Mouse (Mus musculus): ENCODE data around the gene Zbtb22. TPM values are rescaled to one million over a fixed set of nuclear protein-coding genes. Genes with fewer than 3 reads are reported as not detected.

Zbtb22 gene
- polyA plus RNA-seq, 1 experiment from 2014 or later, result 20.9 TPM

Small RNA genes within 50 kb of the gene (microRNA-seq; reads per million reads assigned to microRNA genes)
- gene Gm27740, result not detected

Other genes starting within 250 kb of the Zbtb22 start
- gene Hnrnpm, start 229.0 kb upstream of the Zbtb22 start, polyA plus RNA-seq (2015; fragmentation: Nextera tagmentation; extraction: Ambion mirVana), result 390 and 407 TPM in 2 replicates
- gene March2, start 197.2 kb upstream of the Zbtb22 start, polyA plus RNA-seq (2015; fragmentation: Nextera tagmentation; extraction: Ambion mirVana), result 58.4 and 61.9 TPM in 2 replicates
- gene Rab11b, start 155.4 kb upstream of the Zbtb22 start, polyA plus RNA-seq (2015; fragmentation: Nextera tagmentation; extraction: Ambion mirVana), result 245 and 303 TPM in 2 replicates
- gene Angptl4, start 134.1 kb upstream of the Zbtb22 start, polyA plus RNA-seq (2015; fragmentation: Nextera tagmentation; extraction: Ambion mirVana), result 28.4 and 29.5 TPM in 2 replicates
- gene Kank3, start 105.4 kb upstream of the Zbtb22 start, polyA plus RNA-seq (2015; fragmentation: Nextera tagmentation; extraction: Ambion mirVana), result 65.0 and 73.5 TPM in 2 replicates
- 796 and 818 TPM in 2 replicates for gene Rps28, start 91.3 kb upstream of the Zbtb22 start, polyA plus RNA-seq (2015; fragmentation: Nextera tagmentation; extraction: Ambion mirVana)
- gene Ndufa7, start 91.3 kb upstream of the Zbtb22 start, polyA plus RNA-seq (2015; fragmentation: Nextera tagmentation; extraction: Ambion mirVana), result 480 and 498 TPM in 2 replicates
- 120 and 122 TPM in 2 replicates for gene Cd320, start 72.8 kb upstream of the Zbtb22 start, polyA plus RNA-seq (2015; fragmentation: Nextera tagmentation; extraction: Ambion mirVana)
- gene Gm7029, start 42.1 kb upstream of the Zbtb22 start, polyA plus RNA-seq (2015; fragmentation: Nextera tagmentation; extraction: Ambion mirVana), result not detected in 2 replicates
- gene Kifc1, start 25.2 kb upstream of the Zbtb22 start, polyA plus RNA-seq (2015; fragmentation: Nextera tagmentation; extraction: Ambion mirVana), result 9.6 and 10.5 TPM in 2 replicates
- gene Platr17, start 10.8 kb upstream of the Zbtb22 start, polyA plus RNA-seq (2015; fragmentation: Nextera tagmentation; extraction: Ambion mirVana), result 0.22 TPM in 1 of 2 replicates, not detected in the other
- gene Daxx, start 6.5 kb upstream of the Zbtb22 start, polyA plus RNA-seq (2015; fragmentation: Nextera tagmentation; extraction: Ambion mirVana), result 59.9 and 60.1 TPM in 2 replicates
- 36.1 and 39.2 TPM in 2 replicates for gene Tapbp, start within 50 bp of the Zbtb22 start, polyA plus RNA-seq (2015; fragmentation: Nextera tagmentation; extraction: Ambion mirVana)
- gene Rgl2, start 13.6 kb downstream of the Zbtb22 start, polyA plus RNA-seq (2015; fragmentation: Nextera tagmentation; extraction: Ambion mirVana), result 35.9 and 38.0 TPM in 2 replicates
- gene Pfdn6, start 24.4 kb downstream of the Zbtb22 start, polyA plus RNA-seq (2015; fragmentation: Nextera tagmentation; extraction: Ambion mirVana), result 168 and 174 TPM in 2 replicates
- gene Wdr46, start 24.8 kb downstream of the Zbtb22 start, polyA plus RNA-seq (2015; fragmentation: Nextera tagmentation; extraction: Ambion mirVana), result 32.7 and 37.7 TPM in 2 replicates
- 6.2 and 6.9 TPM in 2 replicates for gene B3galt4, start 35.6 kb downstream of the Zbtb22 start, polyA plus RNA-seq (2015; fragmentation: Nextera tagmentation; extraction: Ambion mirVana)
- 51.9 and 54.7 TPM in 2 replicates for gene Vps52, start 39.9 kb downstream of the Zbtb22 start, polyA plus RNA-seq (2015; fragmentation: Nextera tagmentation; extraction: Ambion mirVana)
- 1,660 and 1,786 TPM in 2 replicates for gene Rps18, start 40.1 kb downstream of the Zbtb22 start, polyA plus RNA-seq (2015; fragmentation: Nextera tagmentation; extraction: Ambion mirVana)
- gene H2-K1, start 84.4 kb downstream of the Zbtb22 start, polyA plus RNA-seq (2015; fragmentation: Nextera tagmentation; extraction: Ambion mirVana), result 31.5 and 32.7 TPM in 2 replicates
- gene Ring1, start 108.8 kb downstream of the Zbtb22 start, polyA plus RNA-seq (2015; fragmentation: Nextera tagmentation; extraction: Ambion mirVana), result 14.7 and 18.7 TPM in 2 replicates
- gene H2-Ke6, start 112.2 kb downstream of the Zbtb22 start, polyA plus RNA-seq (2015; fragmentation: Nextera tagmentation; extraction: Ambion mirVana), result 52.9 and 54.0 TPM in 2 replicates
- 227 and 231 TPM in 2 replicates for gene Slc39a7, start 115.8 kb downstream of the Zbtb22 start, polyA plus RNA-seq (2015; fragmentation: Nextera tagmentation; extraction: Ambion mirVana)
- 52.7 and 56.7 TPM in 2 replicates for gene Rxrb, start 115.9 kb downstream of the Zbtb22 start, polyA plus RNA-seq (2015; fragmentation: Nextera tagmentation; extraction: Ambion mirVana)
- gene Col11a2, start 123.5 kb downstream of the Zbtb22 start, polyA plus RNA-seq (2015; fragmentation: Nextera tagmentation; extraction: Ambion mirVana), result 3.2 and 3.7 TPM in 2 replicates
- gene H2-Oa, start 176.4 kb downstream of the Zbtb22 start, polyA plus RNA-seq (2015; fragmentation: Nextera tagmentation; extraction: Ambion mirVana), result 0.52 and 0.82 TPM in 2 replicates
- 18.3 and 19.0 TPM in 2 replicates for gene H2-DMa, start 203.6 kb downstream of the Zbtb22 start, polyA plus RNA-seq (2015; fragmentation: Nextera tagmentation; extraction: Ambion mirVana)
- gene Brd2, start 206.7 kb downstream of the Zbtb22 start, polyA plus RNA-seq (2015; fragmentation: Nextera tagmentation; extraction: Ambion mirVana), result 117 and 134 TPM in 2 replicates
- gene H2-DMb2, start 227.4 kb downstream of the Zbtb22 start, polyA plus RNA-seq (2015; fragmentation: Nextera tagmentation; extraction: Ambion mirVana), result 24.5 and 30.3 TPM in 2 replicates
- 7.2 and 8.6 TPM in 2 replicates for gene H2-DMb1, start 237.2 kb downstream of the Zbtb22 start, polyA plus RNA-seq (2015; fragmentation: Nextera tagmentation; extraction: Ambion mirVana)